Mouse (Mus musculus) liver, postnatal 0 days (tissue): ENCODE results near the gene Spin2e. TPM values are rescaled to one million over a fixed set of nuclear protein-coding genes. Genes with fewer than 3 reads are reported as not detected.
"Not testable (repeated sequence)": the region's sequence is repeated elsewhere in the genome, so short reads cannot be mapped to it uniquely, and the experiment has no call there.

ENCODE experiments used
- ATAC-seq: fragments of 200-750 bp; cut with Nextera tagmentation; 2 replicates; pipeline ENCODE4 v1.8.0; 2017; ENCODE audit warnings: mild to moderate bottlenecking, moderate library complexity
- DNase-seq: peaks from one replicate; pipeline ENCODE4 v3.0.0-alpha.2; 2016
- H3K27ac ChIP-seq: fragments of 300-500 bp; sonication (generic); 2 replicates; pipeline ENCODE4 v1.5.1; 2014; ENCODE audit warnings: antibody characterized with exemption, moderate library complexity, mild to moderate bottlenecking, low read depth
- H3K27me3 ChIP-seq: fragments of 300-500 bp; sonication (generic); 2 replicates; pipeline ENCODE4 v1.6.1; 2014; ENCODE audit warnings: low read length, control low read depth, mixed read lengths; ENCODE audit not compliant: insufficient read depth
- H3K36me3 ChIP-seq: fragments of 300-500 bp; sonication (generic); replicated peaks from 2 replicates; pipeline ENCODE4 v1.6.1; 2014; ENCODE audit warnings: mild to moderate bottlenecking, control low read depth, low read length, moderate library complexity, mixed read lengths; ENCODE audit not compliant: insufficient read depth
- H3K4me1 ChIP-seq: fragments of 300-500 bp; sonication (generic); 2 replicates; pipeline ENCODE4 v1.6.1; 2014; ENCODE audit warnings: antibody characterized with exemption, mild to moderate bottlenecking, control low read depth; ENCODE audit not compliant: insufficient read depth
- H3K4me2 ChIP-seq: fragments of 300-500 bp; sonication (generic); 2 replicates; pipeline ENCODE4 v1.6.1; 2014; ENCODE audit warnings: low read depth, mild to moderate bottlenecking, low read length, moderate library complexity, mixed read lengths
- H3K4me3 ChIP-seq: fragments of 300-500 bp; sonication (generic); 2 replicates; pipeline ENCODE4 v1.5.1; 2014; ENCODE audit warnings: low read depth, low read length
- H3K9ac ChIP-seq: fragments of 300-500 bp; sonication (generic); replicated peaks from 2 replicates; pipeline ENCODE4 v1.6.1; 2014; ENCODE audit warnings: mild to moderate bottlenecking, moderate library complexity
- H3K9me3 ChIP-seq: fragments of 300-500 bp; sonication (generic); 2 replicates; pipeline ENCODE4 v1.6.1; 2016; ENCODE audit warnings: mild to moderate bottlenecking, control low read depth, low read length, mixed read lengths
- WGBS: fragments of 180-500 bp; shearing (Covaris S2); extraction: QIAGEN DNeasy Blood & Tissue Kit; methylation state at CpG from one replicate; pipeline ENCODE4 v1.1.7; 2014; ENCODE audit not compliant: insufficient replicate concordance; 5-methylcytosine and 5-hydroxymethylcytosine counted together
- polyA plus RNA-seq: library from polyadenylated mRNA; unstranded; fragments of >200 nt; fragmentation: Nextera tagmentation; extraction: Ambion mirVana; gene quantifications from 2 replicates; pipeline ENCODE4 v1.2.1, GENCODE M21; 2015

Spin2e gene
- not detected in 2 replicates for polyA plus RNA-seq

DNA sequence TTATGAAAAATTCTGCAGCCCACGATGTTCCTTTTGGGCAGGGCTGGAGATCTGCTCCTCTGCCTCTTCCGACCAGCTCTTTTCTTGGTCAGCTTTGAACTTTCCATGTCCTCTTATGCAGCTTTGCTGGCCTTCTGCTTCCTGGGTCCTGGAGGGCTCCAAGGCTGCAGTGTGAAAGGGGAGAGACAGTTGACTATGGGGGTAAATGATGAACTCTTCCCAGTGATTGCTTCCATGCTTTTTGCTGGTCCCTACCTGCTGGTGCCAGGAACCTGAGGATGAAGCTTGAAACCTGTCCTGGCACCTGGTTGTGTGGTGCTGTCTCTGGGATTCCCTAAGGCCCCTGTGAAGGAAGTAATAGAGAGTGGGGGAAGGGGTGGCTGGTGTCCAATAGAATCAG lies at the start of gene Spin2e:
TSS of gene Spin2e (minus strand) at position 101 of the 400 bp plus-strand sequence.
- ATAC-seq, H3K27ac ChIP-seq, H3K4me3 ChIP-seq, DNase-seq, H3K36me3 ChIP-seq, H3K4me2 ChIP-seq, H3K9ac ChIP-seq, H3K4me1 ChIP-seq, H3K9me3 ChIP-seq, H3K27me3 ChIP-seq: not testable (repeated sequence)
- 91% methylated on average over 1 of the region's 2 CpGs for WGBS

DNA sequence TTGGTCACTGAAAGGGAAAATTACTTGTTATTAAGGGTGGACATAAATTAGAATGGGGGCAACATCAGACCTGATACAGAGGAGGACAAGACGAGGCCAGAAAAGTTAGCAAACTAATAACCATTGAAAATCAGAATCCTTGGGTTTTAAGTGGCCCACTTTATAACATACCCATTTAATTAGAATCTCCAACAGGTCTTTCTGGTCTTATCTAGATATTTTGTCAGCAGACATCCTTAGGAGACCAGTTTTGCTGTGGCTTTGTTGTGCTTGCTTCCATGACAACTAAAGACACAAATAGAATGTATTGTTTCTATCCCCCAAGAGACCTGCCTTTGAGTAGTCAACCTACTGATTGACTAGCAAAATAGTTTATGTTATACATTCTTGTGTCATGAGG lies 44.5 kb downstream of the Spin2e start, which contains the start of gene Gm21883:
TSS of gene Gm21883 (minus strand) at position 101 of the 400 bp plus-strand sequence.
- H3K27me3 ChIP-seq, ATAC-seq, H3K36me3 ChIP-seq: not testable (repeated sequence)

More for the DNA sequence above, 44.5 kb downstream of the Spin2e start, which contains the start of gene Gm21883:
- H3K27ac ChIP-seq, H3K4me1 ChIP-seq, H3K4me3 ChIP-seq, DNase-seq, H3K9ac ChIP-seq, H3K4me2 ChIP-seq, H3K9me3 ChIP-seq: not testable (repeated sequence)
- no CpG with 5 or more reads among the region's 1 CpGs for WGBS

Other genes starting within 250 kb of the Spin2e start
- not detected in 2 replicates for gene Btbd35f19, start 235.0 kb downstream of the Spin2e start, polyA plus RNA-seq
- gene Gm21883, start 44.6 kb downstream of the Spin2e start, polyA plus RNA-seq = not detected in 2 replicates
- not detected in 2 replicates for gene Btbd35f25, start 98.2 kb upstream of the Spin2e start, polyA plus RNA-seq